Mouse (Mus musculus) CD4-positive, CD25-positive, alpha-beta regulatory T cell, adult 4 months (primary cell): ENCODE results near the gene Armc2. TPM values are rescaled to one million over a fixed set of nuclear protein-coding genes. Genes with fewer than 3 reads are reported as not detected.

Experiments used
- polyA plus RNA-seq, 2 experiments: library from polyadenylated mRNA; unstranded; fragments of 100-300 nt; shearing (Covaris generic); gene quantifications; one replicate each; pipeline ENCODE4 v1.2.1; 2017

Gene Armc2
- polyA plus RNA-seq, 2 experiments from 2014 or later = 0.48 to 0.56 TPM

Other genes with a start within 250 kb of the Armc2 start
- gene Cep57l1, start 208.6 kb downstream of the Armc2 start, polyA plus RNA-seq = 10 to 100 TPM; 22.2 to 27.1 TPM
- 100 to 1,000 TPM; 117 to 130 TPM for gene Sesn1, start 208.5 kb downstream of the Armc2 start, polyA plus RNA-seq